Mouse (Mus musculus): ENCODE measurements around the gene Arhgef16. TPM values are rescaled to one million over a fixed set of nuclear protein-coding genes. Genes with fewer than 3 reads are reported as not detected.

Arhgef16 gene
- polyA plus RNA-seq (2015; fragmentation: Nextera tagmentation; extraction: Ambion mirVana): 2.7 TPM in 2 replicates

DNA sequence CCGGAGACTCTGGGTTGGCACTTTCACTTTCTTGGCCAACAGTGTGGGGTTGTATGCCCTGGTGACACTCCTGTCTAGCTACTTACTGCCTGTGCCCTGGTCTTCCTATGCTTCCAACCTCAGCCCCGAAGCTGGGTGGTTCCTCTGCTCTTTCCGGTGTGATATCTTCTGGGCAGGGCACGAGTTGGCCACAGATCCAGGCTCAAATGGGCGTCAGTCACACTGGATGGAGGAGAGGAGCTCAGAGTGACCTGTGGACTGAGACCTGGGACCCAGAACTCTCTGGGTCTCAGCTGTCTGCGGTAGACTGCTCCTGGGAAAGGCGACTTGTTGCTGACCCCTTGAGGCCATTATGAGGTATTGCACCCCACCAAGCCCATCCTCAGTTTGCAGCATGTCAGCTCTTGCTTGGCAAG is at the start of gene Arhgef16:
Gene Arhgef16, minus strand, starts transcription at position 211 of the 416 bp plus-strand sequence.

DNA sequence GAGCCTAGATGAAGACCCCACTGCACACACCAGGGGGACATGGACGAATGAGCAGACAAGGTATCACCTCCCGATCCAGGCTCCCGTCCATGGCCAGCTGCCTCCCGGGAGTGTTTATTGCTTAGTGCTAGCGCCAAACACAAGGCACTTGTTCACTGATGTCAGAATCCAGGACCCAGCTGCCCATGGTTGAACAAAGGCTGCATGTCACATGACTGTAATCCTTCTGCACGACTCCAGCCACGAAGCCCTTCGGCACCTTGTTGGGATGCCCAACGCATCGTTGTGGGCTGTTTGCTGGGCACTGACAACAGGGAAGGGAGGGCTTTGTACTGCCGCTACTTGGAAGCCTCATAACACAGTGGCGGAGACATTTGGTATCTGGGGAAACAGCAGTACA is 34.3 kb upstream of the Arhgef16 start, which contains the start of gene B230104I21Rik:
Gene B230104I21Rik, plus strand, starts transcription at position 367 of the 400 bp plus-strand sequence.

Other genes starting within 250 kb of the Arhgef16 start
- 0.05 and 0.11 TPM in 2 replicates for gene Trp73, start 161.5 kb downstream of the Arhgef16 start, polyA plus RNA-seq (2015; fragmentation: Nextera tagmentation; extraction: Ambion mirVana)
- 29.6 and 37.7 TPM in 2 replicates for gene Wrap73, start 159.3 kb downstream of the Arhgef16 start, polyA plus RNA-seq (2015; fragmentation: Nextera tagmentation; extraction: Ambion mirVana)
- gene Tprgl, start 141.0 kb downstream of the Arhgef16 start, polyA plus RNA-seq (2015; fragmentation: Nextera tagmentation; extraction: Ambion mirVana): 106 TPM in 2 replicates
- 6.0 and 6.3 TPM in 2 replicates for gene Megf6, start 130.9 kb downstream of the Arhgef16 start, polyA plus RNA-seq (2015; fragmentation: Nextera tagmentation; extraction: Ambion mirVana)
- not detected in 2 replicates for gene B230104I21Rik, start 34.5 kb upstream of the Arhgef16 start, polyA plus RNA-seq (2015; fragmentation: Nextera tagmentation; extraction: Ambion mirVana)

Measured in skeletal muscle tissue, postnatal 0 days (tissue).